Mouse (Mus musculus): ENCODE data around the gene Caskin1. TPM values are rescaled to one million over a fixed set of nuclear protein-coding genes. Genes with fewer than 3 reads are reported as not detected.

Caskin1 gene
- polyA plus RNA-seq, 1 experiment: 0.36 TPM

GRCm38 (mm10) chr17:24531064-24531463 lies 42.7 kb downstream of the Caskin1 start:
- no peak overlapping the region for H3K4me3 ChIP-seq (ENCODE audit: insufficient read depth, poor library complexity, severe bottlenecking)
- peaks cover 30% of the 10 kb centered on the region for H3K79me3 ChIP-seq (ENCODE audit: low read depth)
- H3K79me2 ChIP-seq (ENCODE audit: control insufficient read depth, insufficient read depth): peaks cover 35% of the 10 kb centered on the region
- H3K36me3 ChIP-seq (ENCODE audit: control insufficient read depth, insufficient read depth): peaks cover 21% of the 10 kb centered on the region
- H3ac ChIP-seq (ENCODE audit: control insufficient read depth, insufficient read length, low read depth): no peak overlapping the region
- H3K27me3 ChIP-seq (ENCODE audit: control insufficient read depth, insufficient read depth, insufficient read length): no peaks in the 10 kb centered on the region
- TF ChIP-seq CEBPB (IDR thresholded peaks at IDR 0.05; ENCODE audit: low read depth) (no peak), MYOD1 (IDR thresholded peaks at IDR 0.05; ENCODE audit: control insufficient read depth, insufficient read length, low read depth) (no peak), USF1 (IDR thresholded peaks at IDR 0.05; ENCODE audit: low read depth) (no peak)

- Histone ChIP-seq H3K4me3 (ENCODE audit: insufficient read depth, poor library complexity, severe bottlenecking) (no peak overlapping the region), H3K27me3 (ENCODE audit: control insufficient read depth, insufficient read depth, insufficient read length) (no peaks in the 10 kb centered on the region), H3ac (ENCODE audit: control insufficient read depth, insufficient read length, low read depth) (no peak overlapping the region), H3K79me2 (ENCODE audit: control insufficient read depth, insufficient read depth) (peaks cover 25% of the 10 kb centered on the region), H3K36me3 (ENCODE audit: control insufficient read depth, insufficient read depth) (peaks cover 16% of the 10 kb centered on the region), H3K79me3 (ENCODE audit: low read depth) (peaks cover 20% of the 10 kb centered on the region)
- TF ChIP-seq MAX (IDR thresholded peaks at IDR 0.05): no peak
- TF ChIP-seq MYOD1 (IDR thresholded peaks at IDR 0.05; ENCODE audit: control insufficient read depth, insufficient read length, low read depth): no peak
- TF ChIP-seq USF1 (IDR thresholded peaks at IDR 0.05; ENCODE audit: low read depth): no peak
- no peak for TF ChIP-seq FOSL1 (IDR thresholded peaks at IDR 0.05; ENCODE audit: insufficient read depth, low read length, poor library complexity, severe bottlenecking)
- no peak for TF ChIP-seq MYOG (IDR thresholded peaks at IDR 0.05; ENCODE audit: control insufficient read depth, extremely low read depth, insufficient read length)
- TF ChIP-seq CEBPB (IDR thresholded peaks at IDR 0.05; ENCODE audit: low read depth): no peak
- TF ChIP-seq CTCF (IDR thresholded peaks at IDR 0.05; ENCODE audit: control insufficient read depth, insufficient read depth, insufficient read length): no peak
Measured at GRCm38 (mm10) chr17:24532045-24532444, 43.6 kb downstream of the Caskin1 start.

GRCm38 (mm10) chr17:24533099-24533992 lies 44.9 kb downstream of the Caskin1 start:
- Histone ChIP-seq H3K79me3 (ENCODE audit: low read depth) (peaks cover 15% of the 10 kb centered on the region), H3K27me3 (ENCODE audit: control insufficient read depth, insufficient read depth, insufficient read length) (no peaks in the 10 kb centered on the region), H3K36me3 (ENCODE audit: control insufficient read depth, insufficient read depth) (peaks cover 16% of the 10 kb centered on the region), H3ac (ENCODE audit: control insufficient read depth, insufficient read length, low read depth) (no peak overlapping the region), H3K4me3 (ENCODE audit: insufficient read depth, poor library complexity, severe bottlenecking) (no peak overlapping the region), H3K79me2 (ENCODE audit: control insufficient read depth, insufficient read depth) (peaks cover 17% of the 10 kb centered on the region)
- TF ChIP-seq CTCF (IDR thresholded peaks at IDR 0.05; ENCODE audit: control insufficient read depth, insufficient read depth, insufficient read length): no peak
- TF ChIP-seq CEBPB (IDR thresholded peaks at IDR 0.05; ENCODE audit: low read depth): no peak
- TF ChIP-seq MYOG (IDR thresholded peaks at IDR 0.05; ENCODE audit: control insufficient read depth, extremely low read depth, insufficient read length): no peak
- TF ChIP-seq MYOD1 (IDR thresholded peaks at IDR 0.05; ENCODE audit: control insufficient read depth, insufficient read length, low read depth): no peak
- TF ChIP-seq FOSL1 (IDR thresholded peaks at IDR 0.05; ENCODE audit: insufficient read depth, low read length, poor library complexity, severe bottlenecking): no peak
- TF ChIP-seq MAX (IDR thresholded peaks at IDR 0.05): no peak
- no peak for TF ChIP-seq USF1 (IDR thresholded peaks at IDR 0.05; ENCODE audit: low read depth)

GRCm38 (mm10) chr17:24534160-24534718 lies 45.8 kb downstream of the Caskin1 start, which contains the start of gene Rab26:
TSS of gene Rab26 (minus strand) at chr17:24534210.
- Histone ChIP-seq H3ac (ENCODE audit: control insufficient read depth, insufficient read length, low read depth) (no peak within 1 kb of the TSS), H3K79me2 (ENCODE audit: control insufficient read depth, insufficient read depth) (peaks cover 8% of the 10 kb centered on the region), H3K27me3 (ENCODE audit: control insufficient read depth, insufficient read depth, insufficient read length) (no peaks in the 10 kb centered on the region), H3K4me3 (ENCODE audit: insufficient read depth, poor library complexity, severe bottlenecking) (no peak within 1 kb of the TSS), H3K36me3 (ENCODE audit: control insufficient read depth, insufficient read depth) (peaks cover 8% of the 10 kb centered on the region), H3K79me3 (ENCODE audit: low read depth) (peaks cover 6% of the 10 kb centered on the region)
- TF ChIP-seq MAX (IDR thresholded peaks at IDR 0.05) (no peak), USF1 (IDR thresholded peaks at IDR 0.05; ENCODE audit: low read depth) (no peak), CTCF (IDR thresholded peaks at IDR 0.05; ENCODE audit: control insufficient read depth, insufficient read depth, insufficient read length) (no peak), CEBPB (IDR thresholded peaks at IDR 0.05; ENCODE audit: low read depth) (no peak), MYOG (IDR thresholded peaks at IDR 0.05; ENCODE audit: control insufficient read depth, extremely low read depth, insufficient read length) (no peak), MYOD1 (IDR thresholded peaks at IDR 0.05; ENCODE audit: control insufficient read depth, insufficient read length, low read depth) (no peak), FOSL1 (IDR thresholded peaks at IDR 0.05; ENCODE audit: insufficient read depth, low read length, poor library complexity, severe bottlenecking) (no peak)

- TF ChIP-seq MYOD1 (IDR thresholded peaks at IDR 0.05; ENCODE audit: control insufficient read depth, insufficient read length, low read depth): no peak
- no peak for TF ChIP-seq USF1 (IDR thresholded peaks at IDR 0.05; ENCODE audit: low read depth)
- no peak for TF ChIP-seq FOSL1 (IDR thresholded peaks at IDR 0.05; ENCODE audit: insufficient read depth, low read length, poor library complexity, severe bottlenecking)
- TF ChIP-seq MAX (IDR thresholded peaks at IDR 0.05): no peak
- TF ChIP-seq MYOG (IDR thresholded peaks at IDR 0.05; ENCODE audit: control insufficient read depth, extremely low read depth, insufficient read length): no peak
- no peak for TF ChIP-seq CTCF (IDR thresholded peaks at IDR 0.05; ENCODE audit: control insufficient read depth, insufficient read depth, insufficient read length)
- TF ChIP-seq CEBPB (IDR thresholded peaks at IDR 0.05; ENCODE audit: low read depth): no peak
- H3ac ChIP-seq (ENCODE audit: control insufficient read depth, insufficient read length, low read depth): no peak overlapping the region
- no peaks in the 10 kb centered on the region for H3K36me3 ChIP-seq (ENCODE audit: control insufficient read depth, insufficient read depth)
- no peaks in the 10 kb centered on the region for H3K27me3 ChIP-seq (ENCODE audit: control insufficient read depth, insufficient read depth, insufficient read length)
- H3K4me3 ChIP-seq (ENCODE audit: insufficient read depth, poor library complexity, severe bottlenecking): no peak overlapping the region
- H3K79me2 ChIP-seq (ENCODE audit: control insufficient read depth, insufficient read depth): no peaks in the 10 kb centered on the region
- H3K79me3 ChIP-seq (ENCODE audit: low read depth): peaks cover 1% of the 10 kb centered on the region
Measured at GRCm38 (mm10) chr17:24535300-24535699, 46.9 kb downstream of the Caskin1 start.

Measured in C2C12 (cell line).